Mouse (Mus musculus) liver, postnatal 0 days (tissue): ENCODE results near the gene Nudt17. TPM values are rescaled to one million over a fixed set of nuclear protein-coding genes. Genes with fewer than 3 reads are reported as not detected.

Experiments used
- ATAC-seq: fragments of 200-750 bp; cut with Nextera tagmentation; 2 replicates; pipeline ENCODE4 v1.8.0; 2017; ENCODE audit warnings: mild to moderate bottlenecking, moderate library complexity
- DNase-seq: peaks from one replicate; pipeline ENCODE4 v3.0.0-alpha.2; 2016
- H3K27ac ChIP-seq: fragments of 300-500 bp; sonication (generic); 2 replicates; pipeline ENCODE4 v1.5.1; 2014; ENCODE audit warnings: antibody characterized with exemption, moderate library complexity, mild to moderate bottlenecking, low read depth
- H3K27me3 ChIP-seq: fragments of 300-500 bp; sonication (generic); 2 replicates; pipeline ENCODE4 v1.6.1; 2014; ENCODE audit warnings: low read length, control low read depth, mixed read lengths; ENCODE audit not compliant: insufficient read depth
- H3K36me3 ChIP-seq: fragments of 300-500 bp; sonication (generic); replicated peaks from 2 replicates; pipeline ENCODE4 v1.6.1; 2014; ENCODE audit warnings: mild to moderate bottlenecking, control low read depth, low read length, moderate library complexity, mixed read lengths; ENCODE audit not compliant: insufficient read depth
- H3K4me1 ChIP-seq: fragments of 300-500 bp; sonication (generic); 2 replicates; pipeline ENCODE4 v1.6.1; 2014; ENCODE audit warnings: antibody characterized with exemption, mild to moderate bottlenecking, control low read depth; ENCODE audit not compliant: insufficient read depth
- H3K4me2 ChIP-seq: fragments of 300-500 bp; sonication (generic); 2 replicates; pipeline ENCODE4 v1.6.1; 2014; ENCODE audit warnings: low read depth, mild to moderate bottlenecking, low read length, moderate library complexity, mixed read lengths
- H3K4me3 ChIP-seq: fragments of 300-500 bp; sonication (generic); 2 replicates; pipeline ENCODE4 v1.5.1; 2014; ENCODE audit warnings: low read depth, low read length
- H3K9ac ChIP-seq: fragments of 300-500 bp; sonication (generic); replicated peaks from 2 replicates; pipeline ENCODE4 v1.6.1; 2014; ENCODE audit warnings: mild to moderate bottlenecking, moderate library complexity
- H3K9me3 ChIP-seq: fragments of 300-500 bp; sonication (generic); 2 replicates; pipeline ENCODE4 v1.6.1; 2016; ENCODE audit warnings: mild to moderate bottlenecking, control low read depth, low read length, mixed read lengths
- CTCF ChIP-seq: sonication (generic); IDR thresholded peaks from 2 replicates; pipeline ENCODE4 v1.5.1; 2016; ENCODE audit warnings: antibody characterized with exemption, low read depth
- EP300 ChIP-seq: IDR thresholded peaks from 2 replicates; pipeline ENCODE4 v1.6.1; 2016; ENCODE audit warnings: antibody characterized with exemption, low read depth, mild to moderate bottlenecking
- WGBS: fragments of 180-500 bp; shearing (Covaris S2); extraction: QIAGEN DNeasy Blood & Tissue Kit; methylation state at CpG from one replicate; pipeline ENCODE4 v1.1.7; 2014; ENCODE audit not compliant: insufficient replicate concordance; 5-methylcytosine and 5-hydroxymethylcytosine counted together
- polyA plus RNA-seq: library from polyadenylated mRNA; unstranded; fragments of >200 nt; fragmentation: Nextera tagmentation; extraction: Ambion mirVana; gene quantifications from 2 replicates; pipeline ENCODE4 v1.2.1, GENCODE M21; 2015

The Nudt17 gene
- polyA plus RNA-seq, 1 experiment from 2014 or later = 0.29 TPM

DNA sequence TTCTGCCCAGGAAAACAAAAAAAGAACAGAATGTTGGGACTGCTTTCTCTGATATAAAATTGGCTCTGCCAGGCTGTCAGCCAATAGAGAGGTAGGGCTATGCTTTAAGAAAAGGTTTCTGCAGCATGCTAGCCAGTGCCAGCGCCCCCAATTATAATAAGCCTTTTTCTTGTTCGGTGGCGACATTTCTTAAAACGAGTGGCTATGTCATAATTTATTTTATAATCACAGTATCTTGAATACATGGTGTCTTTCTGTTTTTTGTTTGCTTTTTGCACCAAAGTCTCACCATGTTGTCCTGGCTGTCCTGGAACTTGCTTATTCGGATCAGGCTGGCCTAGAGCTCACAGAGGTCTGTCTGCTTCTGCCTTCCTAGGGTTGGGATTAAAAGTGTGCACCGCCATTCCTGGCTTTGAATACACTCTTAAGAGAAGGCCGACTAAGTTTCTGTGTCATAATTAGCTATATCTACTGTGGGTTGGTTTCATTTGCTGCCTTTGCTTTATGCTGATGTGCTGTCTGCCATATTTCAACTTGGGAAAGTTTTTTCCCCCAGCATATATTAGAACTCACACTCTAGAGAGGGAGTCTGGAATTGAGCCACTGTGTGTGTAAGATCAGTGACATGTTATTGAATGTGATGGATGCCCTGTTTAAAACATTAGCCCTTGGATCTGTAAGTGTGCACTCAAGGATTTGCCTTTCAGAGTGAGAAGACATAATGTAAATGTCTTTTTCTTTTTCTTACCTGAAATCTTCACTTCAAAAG is 20.5 kb upstream of the Nudt17 start:
- no peaks in the 10 kb centered on the region for H3K9me3 ChIP-seq
- peak overlapping the region; percentile 82 for H3K4me2 ChIP-seq
- peak overlapping the region; percentile 88 for H3K27ac ChIP-seq
- DNase-seq = no peak
- no peaks in the 10 kb centered on the region for H3K27me3 ChIP-seq
- H3K4me3 ChIP-seq = peak overlapping the region; percentile 90
- H3K9ac ChIP-seq = peak overlapping the region; percentile 96
- peaks cover 28% of the 10 kb centered on the region for H3K4me1 ChIP-seq
- peaks cover 3% of the 10 kb centered on the region for H3K36me3 ChIP-seq
- ATAC-seq = no peak
- 50% methylated on average over 7 of the region's 7 CpGs for WGBS
- no peak for TF ChIP-seq CTCF
- TF ChIP-seq EP300 = no peak

DNA sequence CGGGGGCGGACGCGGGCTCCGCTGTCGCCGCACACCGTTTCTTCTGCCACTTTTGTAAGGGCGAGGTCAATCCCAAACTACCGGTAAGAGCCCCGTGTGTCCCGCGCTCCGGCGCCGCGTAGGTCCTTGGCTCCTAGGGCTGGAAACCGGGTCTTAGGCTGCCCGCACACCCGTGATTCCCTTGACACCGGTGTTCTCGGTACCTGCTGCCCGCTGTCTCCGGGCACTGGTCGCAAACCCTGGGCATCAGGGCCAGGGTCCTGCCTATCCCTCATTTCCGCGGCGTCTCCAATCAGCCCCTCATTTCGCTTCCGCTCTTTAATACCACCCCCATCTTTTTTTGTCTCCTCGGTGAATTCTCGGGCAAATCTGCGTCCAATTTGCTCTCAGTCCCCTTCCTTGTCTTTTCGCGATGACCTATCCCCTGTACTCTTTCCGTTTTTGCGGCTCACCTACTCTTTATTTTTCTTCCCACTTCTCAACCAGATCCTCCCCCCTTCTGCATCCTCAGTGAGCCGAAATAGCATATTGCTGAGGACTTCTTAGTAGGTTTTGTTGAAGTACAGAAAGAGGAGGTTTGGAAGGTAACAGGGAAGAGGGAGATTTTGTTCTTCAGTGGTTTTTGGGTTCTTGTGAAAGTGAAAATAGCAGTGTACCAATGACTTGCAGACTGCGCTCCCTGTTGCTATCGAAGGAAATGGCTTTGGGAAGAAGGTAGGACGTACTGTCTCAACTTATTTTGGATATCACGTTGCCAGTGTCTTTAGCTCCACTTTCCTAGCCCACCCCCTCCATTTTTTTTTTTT is 19.7 kb upstream of the Nudt17 start:
- H3K36me3 ChIP-seq = peaks cover 11% of the 10 kb centered on the region
- H3K4me3 ChIP-seq = peak overlapping the region; percentile 90
- H3K4me2 ChIP-seq = peak overlapping the region; percentile 82
- peak overlapping the region; percentile 88 for H3K27ac ChIP-seq
- DNase-seq = no peak
- 2% methylated on average over 36 of the region's 42 CpGs for WGBS
- no peaks in the 10 kb centered on the region for H3K27me3 ChIP-seq
- peak overlapping the region; percentile 96 for H3K9ac ChIP-seq
- H3K4me1 ChIP-seq = peaks cover 27% of the 10 kb centered on the region
- H3K9me3 ChIP-seq = no peaks in the 10 kb centered on the region
- TF ChIP-seq EP300 = no peak
- TF ChIP-seq CTCF = 0 out of 2 replicates have a peak, but pooled peaks have one; percentile 2
- ATAC-seq = no peak; the same call in 1 of the 2 replicates

DNA sequence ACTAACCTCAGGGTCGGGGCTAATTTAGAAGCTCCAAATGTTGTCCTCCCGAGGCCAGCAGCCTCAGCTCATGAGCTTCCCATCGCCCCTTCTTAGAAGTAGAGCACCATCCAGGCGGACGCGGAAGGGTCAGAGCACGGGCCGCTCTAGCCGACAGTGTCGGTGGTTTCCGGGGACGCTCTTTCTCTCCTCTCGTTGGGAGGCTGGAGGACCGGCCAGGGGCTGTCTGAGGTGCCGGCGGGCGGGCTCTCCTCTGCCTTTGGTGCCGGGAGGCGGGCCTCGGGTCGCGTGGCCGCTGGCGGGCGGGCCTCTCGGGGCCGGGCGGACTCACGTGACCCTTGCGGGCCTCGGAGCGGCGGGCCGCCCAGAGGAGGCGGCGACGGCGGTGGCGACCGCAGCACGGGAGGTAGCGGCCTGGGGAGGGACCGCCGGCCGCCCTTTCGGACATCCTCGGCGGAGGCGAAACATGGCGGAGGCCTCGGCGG is 19.0 kb upstream of the Nudt17 start, which contains the start of the genes Polr3c and Rnf115:
TSS of gene Polr3c (minus strand) at position 286 of the 485 bp plus-strand sequence.
TSS of gene Rnf115 (plus strand) at position 322 of the 485 bp plus-strand sequence.
- Histone ChIP-seq H3K27ac (peak within 1 kb of the TSS; percentile 88), H3K4me1 (peaks cover 27% of the 10 kb centered on the region), H3K27me3 (no peaks in the 10 kb centered on the region), H3K4me2 (peak within 1 kb of the TSS; percentile 82), H3K9me3 (no peaks in the 10 kb centered on the region), H3K36me3 (peaks cover 17% of the 10 kb centered on the region), H3K9ac (peak within 1 kb of the TSS; percentile 96), H3K4me3 (peak within 1 kb of the TSS; percentile 90)
- ATAC-seq (peak; percentile 99), DNase-seq (peak; percentile 98)
- no peak for TF ChIP-seq CTCF
- TF ChIP-seq EP300 = no peak; the same call in 1 of the 2 replicates
- WGBS = under 1% methylated on average over 24 of the region's 52 CpGs

DNA sequence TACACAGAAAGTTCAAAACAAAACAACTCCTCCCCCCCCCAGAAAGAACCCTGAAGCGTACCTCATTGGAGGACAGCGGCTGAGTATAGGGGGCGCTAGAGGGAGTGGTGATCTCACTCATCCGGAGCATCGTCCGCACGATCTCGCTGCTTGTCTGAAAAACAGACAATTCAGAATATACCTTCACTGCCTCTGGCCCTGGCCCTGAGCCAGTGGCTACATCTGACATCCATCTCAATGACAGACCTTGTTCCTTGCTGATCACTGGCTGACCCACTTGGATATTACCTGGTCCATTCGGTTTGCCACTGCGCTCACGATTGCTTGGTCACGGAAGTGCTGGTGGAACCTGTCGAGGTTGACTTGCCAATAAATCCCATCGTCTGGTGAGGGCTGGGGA is 10.8 kb upstream of the Nudt17 start:
- ATAC-seq (no peak), DNase-seq (peak; percentile 56)
- Histone ChIP-seq H3K4me1 (peaks cover 4% of the 10 kb centered on the region; the same call in 1 of the 2 replicates), H3K9ac (no peak overlapping the region), H3K36me3 (peaks cover 60% of the 10 kb centered on the region), H3K27me3 (no peaks in the 10 kb centered on the region), H3K4me3 (no peak overlapping the region), H3K4me2 (no peak overlapping the region), H3K9me3 (no peaks in the 10 kb centered on the region), H3K27ac (no peak overlapping the region)
- TF ChIP-seq CTCF (peak; percentile 56), EP300 (no peak)
- WGBS = 57% methylated on average over 14 of the region's 14 CpGs

DNA sequence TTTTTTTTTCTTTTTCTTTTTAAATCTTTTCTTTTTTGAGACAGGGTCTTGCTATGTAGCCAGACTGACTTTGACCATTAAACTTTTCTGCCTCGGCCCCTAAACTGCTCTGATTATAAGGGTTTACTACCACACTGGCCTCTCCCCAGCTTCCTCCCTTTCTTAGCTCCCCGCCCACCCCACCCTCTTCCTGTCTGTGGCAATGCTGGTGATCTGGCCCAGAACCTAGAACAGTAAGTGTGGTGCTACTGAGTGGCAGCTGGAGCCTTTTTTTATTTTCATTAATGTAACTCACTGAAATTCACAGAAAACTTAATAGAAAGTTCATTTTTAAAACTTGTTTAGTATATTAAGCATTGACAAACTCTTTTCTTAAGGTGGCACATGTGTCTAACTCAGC is 7.5 kb upstream of the Nudt17 start:
- H3K4me3 ChIP-seq = no peak overlapping the region
- H3K4me2 ChIP-seq = no peak overlapping the region
- ATAC-seq (no peak), DNase-seq (no peak)
- peak overlapping the region; percentile 49; the same call in 1 of the 2 replicates for H3K27ac ChIP-seq
- WGBS = 33% methylated on average over 2 of the region's 2 CpGs
- peaks cover 64% of the 10 kb centered on the region for H3K36me3 ChIP-seq
- H3K27me3 ChIP-seq = no peaks in the 10 kb centered on the region
- no peaks in the 10 kb centered on the region for H3K9me3 ChIP-seq
- no peak overlapping the region for H3K9ac ChIP-seq
- TF ChIP-seq CTCF (no peak), EP300 (no peak)
- H3K4me1 ChIP-seq = peaks cover 4% of the 10 kb centered on the region; the same call in 1 of the 2 replicates

DNA sequence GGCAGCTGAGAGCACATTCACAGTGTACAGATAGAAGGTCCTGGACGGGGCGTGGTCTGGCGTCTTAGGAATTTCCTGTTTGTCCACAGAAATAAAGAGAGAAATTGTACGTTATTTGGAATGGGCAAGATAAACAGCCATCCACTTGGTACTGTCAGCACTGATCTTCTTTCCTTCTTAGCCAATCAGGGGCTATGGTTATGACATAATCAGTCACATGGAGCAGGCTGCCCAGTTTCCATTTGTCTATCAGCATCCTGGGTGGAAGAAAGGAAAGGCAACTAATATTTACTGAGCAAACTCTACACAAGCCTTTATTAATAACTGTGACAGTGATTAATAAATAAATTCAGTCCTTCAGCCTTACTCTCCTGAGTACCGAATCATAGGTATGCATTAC is 5.9 kb upstream of the Nudt17 start:
- DNase-seq (no peak), ATAC-seq (no peak)
- H3K4me1 ChIP-seq = peaks cover 4% of the 10 kb centered on the region; the same call in 1 of the 2 replicates
- H3K27ac ChIP-seq = no peak overlapping the region
- H3K9ac ChIP-seq = no peak overlapping the region
- H3K9me3 ChIP-seq = no peaks in the 10 kb centered on the region
- H3K4me3 ChIP-seq = no peak overlapping the region
- no peaks in the 10 kb centered on the region for H3K27me3 ChIP-seq
- H3K36me3 ChIP-seq = peaks cover 68% of the 10 kb centered on the region
- 86% methylated on average over 5 of the region's 5 CpGs for WGBS
- no peak overlapping the region for H3K4me2 ChIP-seq
- TF ChIP-seq EP300 = no peak
- no peak for TF ChIP-seq CTCF
